Mouse (Mus musculus) olfactory bulb, adult 2 months (tissue): ENCODE results near the gene Tmem9.

Experiments
- CTCF ChIP-seq: fragments of 200-500 bp; IDR thresholded peaks from 2 replicates; pipeline ENCODE4 v1.5.1; 2012; ENCODE audit warnings: low read depth, mild to moderate bottlenecking, low read length, moderate library complexity; ENCODE audit not compliant: insufficient read depth
- POLR2A ChIP-seq: fragments of 200-500 bp; IDR thresholded peaks from 2 replicates; pipeline ENCODE4 v1.6.1; 2012; ENCODE audit warnings: mild to moderate bottlenecking, low read depth, low read length, moderate library complexity; ENCODE audit not compliant: insufficient read depth

DNA sequence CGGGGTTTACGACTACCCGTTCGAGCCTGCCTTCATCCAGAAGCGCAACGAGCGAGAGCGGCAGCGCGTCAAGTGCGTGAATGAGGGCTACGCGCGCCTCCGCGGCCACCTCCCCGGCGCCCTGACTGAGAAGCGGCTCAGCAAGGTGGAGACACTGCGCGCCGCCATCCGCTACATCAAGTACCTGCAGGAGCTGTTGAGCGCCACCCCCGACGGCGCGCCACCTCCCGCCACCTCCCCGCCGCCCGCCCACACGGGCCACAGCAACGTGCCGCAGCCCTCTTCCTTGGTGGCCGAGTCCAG lies 43.0 kb downstream of the Tmem9 start:
- TF ChIP-seq CTCF, result no peak
- no peak for TF ChIP-seq POLR2A
